Mouse (Mus musculus): ENCODE data around the gene Adam3.

Gene Adam3

GRCm38 (mm10) chr8:24725630-24726029 is at the start of gene Adam3:
Gene Adam3, minus strand, starts transcription at chr8:24725852.
- no peak for DNase-seq (ENCODE audit: low read depth)

GRCm38 (mm10) chr8:24724886-24725626 is 596 bp downstream of the Adam3 start:
- DNase-seq (ENCODE audit: low read depth) = no peak
